Mouse (Mus musculus) stomach, postnatal 0 days (tissue): ENCODE data around the gene Cfap20. TPM values are rescaled to one million over a fixed set of nuclear protein-coding genes. Genes with fewer than 3 reads are reported as not detected.
A peak's percentile ranks its signal among the peaks of the same experiment; 100 is the strongest.

Experiments used
- ATAC-seq: fragments of 200-750 bp; cut with Nextera tagmentation; 2 replicates; pipeline ENCODE4 v1.8.0; 2017; ENCODE audit not compliant: low FRiP score, low TSS enrichment
- DNase-seq: peaks from one replicate; pipeline ENCODE4 v3.0.0-alpha.2; 2016; ENCODE audit warnings: low spot score
- H3K27ac ChIP-seq: fragments of 300-500 bp; sonication (generic); replicated peaks from 2 replicates; pipeline ENCODE4 v1.5.1; 2014; ENCODE audit warnings: mild to moderate bottlenecking, control low read depth
- H3K27me3 ChIP-seq: fragments of 300-500 bp; sonication (generic); 2 replicates; pipeline ENCODE4 v1.6.1; 2014; ENCODE audit warnings: low read length; ENCODE audit not compliant: control insufficient read depth, insufficient read depth
- H3K36me3 ChIP-seq: fragments of 300-500 bp; sonication (generic); 2 replicates; pipeline ENCODE4 v1.6.1; 2014; ENCODE audit warnings: low read length, mixed read lengths; ENCODE audit not compliant: control insufficient read depth, insufficient read depth
- H3K4me1 ChIP-seq: fragments of 300-500 bp; sonication (generic); replicated peaks from 2 replicates; pipeline ENCODE4 v1.6.1; 2014; ENCODE audit warnings: antibody characterized with exemption; ENCODE audit not compliant: control insufficient read depth, insufficient read depth
- H3K4me2 ChIP-seq: fragments of 300-500 bp; sonication (generic); replicated peaks from 2 replicates; pipeline ENCODE4 v1.6.1; 2014; ENCODE audit warnings: low read depth, mild to moderate bottlenecking, control low read depth, moderate library complexity
- H3K4me3 ChIP-seq: fragments of 300-500 bp; sonication (generic); 2 replicates; pipeline ENCODE4 v1.5.1; 2014; ENCODE audit warnings: low read depth, low read length, control low read depth
- H3K9ac ChIP-seq: fragments of 300-500 bp; sonication (generic); 2 replicates; pipeline ENCODE4 v1.6.1; 2014; ENCODE audit warnings: mild to moderate bottlenecking, low read length, control low read depth, mixed read lengths
- H3K9me3 ChIP-seq: fragments of 300-500 bp; sonication (generic); 2 replicates; pipeline ENCODE4 v1.6.1; 2016; ENCODE audit warnings: low read length; ENCODE audit not compliant: control insufficient read depth
- CTCF ChIP-seq: IDR thresholded peaks from 2 replicates; pipeline ENCODE4 v1.5.1; 2016; ENCODE audit warnings: antibody characterized with exemption, low read depth, mild to moderate bottlenecking, moderate library complexity
- EP300 ChIP-seq: optimal IDR thresholded peaks from 2 replicates; pipeline ENCODE3; 2016; ENCODE audit warnings: antibody characterized with exemption
- WGBS: fragments of 180-500 bp; shearing (Covaris S2); extraction: QIAGEN DNeasy Blood & Tissue Kit; methylation state at CpG from one replicate; pipeline ENCODE4 v1.1.7; 2014; 5-methylcytosine and 5-hydroxymethylcytosine counted together
- polyA plus RNA-seq: library from polyadenylated mRNA; unstranded; fragments of >200 nt; fragmentation: Nextera tagmentation; extraction: Ambion mirVana; gene quantifications from 2 replicates; pipeline ENCODE4 v1.2.1, GENCODE M21; 2015

Cfap20 gene
- polyA plus RNA-seq, 1 experiment from 2014 or later: 85.7 TPM

- peak; percentile 64 for ATAC-seq
- Histone ChIP-seq H3K9ac (no peak overlapping the region), H3K27me3 (no peaks in the 10 kb centered on the region), H3K4me2 (peak overlapping the region; percentile 25), H3K9me3 (no peaks in the 10 kb centered on the region), H3K4me1 (peaks cover 10% of the 10 kb centered on the region; the same call in 1 of the 2 replicates), H3K4me3 (no peak overlapping the region), H3K27ac (peak overlapping the region; percentile 69), H3K36me3 (no peaks in the 10 kb centered on the region)
- 18% methylated on average over 12 of the region's 12 CpGs for WGBS
- TF ChIP-seq EP300: no peak
- peak; percentile 89 for TF ChIP-seq CTCF
- DNase-seq: peak; percentile 85
These were observed 6.8 kb downstream of the Cfap20 start for GRCm38 (mm10) chr8:95427594-95428535.

GRCm38 (mm10) chr8:95426781-95427281 lies 7.8 kb downstream of the Cfap20 start:
- Histone ChIP-seq H3K27ac (peak overlapping the region; percentile 69), H3K4me1 (peaks cover 7% of the 10 kb centered on the region; the same call in 1 of the 2 replicates), H3K9me3 (no peaks in the 10 kb centered on the region), H3K4me3 (no peak overlapping the region), H3K27me3 (no peaks in the 10 kb centered on the region), H3K4me2 (no peak overlapping the region), H3K36me3 (no peaks in the 10 kb centered on the region), H3K9ac (no peak overlapping the region)
- TF ChIP-seq CTCF: no peak
- no peak for TF ChIP-seq EP300
- 9% methylated on average over 2 of the region's 2 CpGs for WGBS
- DNase-seq (peak; percentile 48), ATAC-seq (peak; percentile 39; the same call in 1 of the 2 replicates)

- Histone ChIP-seq H3K9ac (no peak overlapping the region), H3K4me3 (no peak overlapping the region), H3K4me2 (no peak overlapping the region), H3K36me3 (peaks cover 16% of the 10 kb centered on the region), H3K27ac (peak overlapping the region; percentile 67; the same call in 1 of the 2 replicates), H3K9me3 (no peaks in the 10 kb centered on the region), H3K27me3 (no peaks in the 10 kb centered on the region), H3K4me1 (0 out of 2 replicates have a peak, but pooled peaks cover 7% of the 10 kb centered on the region)
- ATAC-seq: peak; percentile 85
- no peak for DNase-seq
- TF ChIP-seq EP300 (no peak), CTCF (no peak)
- WGBS: 50% methylated on average over 7 of the region's 7 CpGs
These were observed 10.0 kb downstream of the Cfap20 start for GRCm38 (mm10) chr8:95424682-95425081.

- DNase-seq: no peak
- Histone ChIP-seq H3K27me3 (no peaks in the 10 kb centered on the region), H3K36me3 (peaks cover 19% of the 10 kb centered on the region), H3K4me1 (0 out of 2 replicates have a peak, but pooled peaks cover 2% of the 10 kb centered on the region), H3K4me2 (no peak overlapping the region), H3K4me3 (no peak overlapping the region), H3K9me3 (no peaks in the 10 kb centered on the region), H3K27ac (no peak overlapping the region), H3K9ac (no peak overlapping the region)
- TF ChIP-seq CTCF: no peak
- no peak for TF ChIP-seq EP300
- WGBS: 88% methylated on average over 14 of the region's 14 CpGs
- no peak for ATAC-seq
These were observed 12.4 kb downstream of the Cfap20 start for GRCm38 (mm10) chr8:95422193-95422810.

GRCm38 (mm10) chr8:95411309-95411972 lies 23.2 kb downstream of the Cfap20 start:
- no peaks in the 10 kb centered on the region for H3K27me3 ChIP-seq
- no peaks in the 10 kb centered on the region for H3K4me1 ChIP-seq
- TF ChIP-seq EP300 (no peak), CTCF (no peak)
- DNase-seq (no peak), ATAC-seq (no peak)
- H3K36me3 ChIP-seq: no peaks in the 10 kb centered on the region
- no peak overlapping the region for H3K9ac ChIP-seq
- H3K4me3 ChIP-seq: no peak overlapping the region
- 44% methylated on average over 10 of the region's 10 CpGs for WGBS
- no peak overlapping the region for H3K4me2 ChIP-seq
- H3K9me3 ChIP-seq: no peaks in the 10 kb centered on the region
- no peak overlapping the region for H3K27ac ChIP-seq
